Mouse (Mus musculus) ES-E14 (cell line): Measurements from ENCODE around the gene Ftcd. TPM values are rescaled to one million over a fixed set of nuclear protein-coding genes. Genes with fewer than 3 reads are reported as not detected.

Source experiments
- DNase-seq: peaks from one replicate; pipeline ENCODE4 v3.0.0-alpha.2; 2013; ENCODE audit warnings: low read depth, low spot score
- H3K27ac ChIP-seq: 2 replicates; pipeline ENCODE4 v1.5.1; 2012; ENCODE audit warnings: low read depth, mild to moderate bottlenecking, low read length, moderate library complexity, mixed read lengths; ENCODE audit not compliant: poor library complexity, insufficient read depth, severe bottlenecking
- H3K36me3 ChIP-seq: 2 replicates; pipeline ENCODE4 v1.6.1; 2012; ENCODE audit warnings: mild to moderate bottlenecking, low read length, moderate library complexity, mixed read lengths; ENCODE audit not compliant: control insufficient read depth, poor library complexity, insufficient read depth, severe bottlenecking
- H3K4me1 ChIP-seq, 2 experiments: fragments of 150-350 bp in 1 of 2; sonication (generic) in 1 of 2; 2 replicates each; pipeline ENCODE4 v1.6.1; 2012; ENCODE audit warnings: low read length in 2 of 2, mild to moderate bottlenecking in 1 of 2, mixed read lengths in 1 of 2; ENCODE audit not compliant: control insufficient read depth in 2 of 2, insufficient read depth in 2 of 2, poor library complexity in 1 of 2
- H3K4me3 ChIP-seq, 2 experiments: fragments of 150-350 bp in 1 of 2; sonication (generic) in 1 of 2; 2 replicates each; pipeline ENCODE4 v1.5.1; 2012; ENCODE audit warnings: low read length in 2 of 2, low read depth in 1 of 2, mild to moderate bottlenecking in 1 of 2, mixed read lengths in 1 of 2; ENCODE audit not compliant: insufficient read depth in 1 of 2, poor library complexity in 1 of 2, severe bottlenecking in 1 of 2
- H3K9ac ChIP-seq: 2 replicates; pipeline ENCODE4 v1.6.1; 2012; ENCODE audit warnings: low read depth, mild to moderate bottlenecking, low read length, mixed read lengths; ENCODE audit not compliant: poor library complexity, insufficient read depth, severe bottlenecking
- H3K9me3 ChIP-seq: fragments of 150-350 bp; sonication (generic); 2 replicates; pipeline ENCODE4 v1.6.1; 2012; ENCODE audit warnings: low read depth, mild to moderate bottlenecking, low read length; ENCODE audit not compliant: control insufficient read depth, insufficient read depth
- CHD2 ChIP-seq: IDR thresholded peaks from 2 replicates; pipeline ENCODE4 v1.6.1; 2014; ENCODE audit warnings: mild to moderate bottlenecking, low read depth, low read length, inconsistent platforms
- HCFC1 ChIP-seq: IDR thresholded peaks from 2 replicates; pipeline ENCODE4 v1.6.1; 2012; ENCODE audit warnings: low read length, inconsistent platforms, borderline replicate concordance; ENCODE audit not compliant: insufficient read depth
- MAFK ChIP-seq: IDR thresholded peaks from 2 replicates; pipeline ENCODE4 v1.6.1; 2014; ENCODE audit warnings: mild to moderate bottlenecking, low read depth, low read length, inconsistent platforms; ENCODE audit not compliant: insufficient read depth
- ZC3H11A ChIP-seq: IDR thresholded peaks from 2 replicates; pipeline ENCODE4 v1.6.1; 2012; ENCODE audit warnings: low read depth, mild to moderate bottlenecking, inconsistent platforms, low read length, borderline replicate concordance
- ZNF384 ChIP-seq: IDR thresholded peaks from 2 replicates; pipeline ENCODE4 v1.6.1; 2012; ENCODE audit warnings: low read depth, low read length, inconsistent platforms
- in situ Hi-C, 2 experiments: fragments of 600-800 bp; cut with MboI; formaldehyde crosslinking; loops; one replicate each; pipeline ENCODE4 v1.15.1; 2025; ENCODE audit warnings: low sequenced_read_pairs in 2 of 2, inconsistent platforms in 1 of 2; ENCODE audit not compliant: unreplicated experiment in 2 of 2
- total RNA-seq: library from RNA; depleted of rRNA; stranded (reverse); fragments of 300-350 nt; gene quantifications from 2 replicates; pipeline ENCODE4 v1.2.3, GENCODE M21; 2012

Gene Ftcd
- total RNA-seq, 1 experiment = not detected

DNA sequence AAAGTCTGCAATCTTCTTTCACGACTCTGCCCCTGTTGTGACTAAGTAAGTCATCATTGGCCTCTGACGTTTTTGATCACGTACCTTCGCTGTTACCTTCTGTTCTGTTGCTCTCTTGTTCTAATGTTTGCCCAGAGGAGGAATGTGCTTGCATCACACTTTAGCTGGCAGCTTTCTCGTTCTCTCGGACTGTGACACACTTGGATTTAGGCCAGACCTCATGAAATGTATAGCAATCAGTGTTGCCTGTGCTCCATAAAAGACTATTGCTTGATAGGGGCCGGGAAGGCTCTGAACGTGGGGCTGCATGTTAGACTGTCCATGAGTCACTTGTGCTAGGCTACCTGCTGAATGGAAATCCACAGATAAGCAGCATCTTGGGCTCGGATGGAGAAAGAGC, 37.8 kb upstream of the Ftcd start:
- TF ChIP-seq MAFK = no peak
- TF ChIP-seq ZNF384 = no peak
- TF ChIP-seq CHD2 = no peak
- in situ Hi-C loops = no loop called here
- Histone ChIP-seq H3K9ac (no peak overlapping the region), H3K27ac (no peak overlapping the region), H3K9me3 (no peaks in the 10 kb centered on the region), H3K36me3 (peaks cover 82% of the 10 kb centered on the region), H3K4me3 (no peak overlapping the region), H3K4me1 (no peaks in the 10 kb centered on the region)
- no peak for DNase-seq

DNA sequence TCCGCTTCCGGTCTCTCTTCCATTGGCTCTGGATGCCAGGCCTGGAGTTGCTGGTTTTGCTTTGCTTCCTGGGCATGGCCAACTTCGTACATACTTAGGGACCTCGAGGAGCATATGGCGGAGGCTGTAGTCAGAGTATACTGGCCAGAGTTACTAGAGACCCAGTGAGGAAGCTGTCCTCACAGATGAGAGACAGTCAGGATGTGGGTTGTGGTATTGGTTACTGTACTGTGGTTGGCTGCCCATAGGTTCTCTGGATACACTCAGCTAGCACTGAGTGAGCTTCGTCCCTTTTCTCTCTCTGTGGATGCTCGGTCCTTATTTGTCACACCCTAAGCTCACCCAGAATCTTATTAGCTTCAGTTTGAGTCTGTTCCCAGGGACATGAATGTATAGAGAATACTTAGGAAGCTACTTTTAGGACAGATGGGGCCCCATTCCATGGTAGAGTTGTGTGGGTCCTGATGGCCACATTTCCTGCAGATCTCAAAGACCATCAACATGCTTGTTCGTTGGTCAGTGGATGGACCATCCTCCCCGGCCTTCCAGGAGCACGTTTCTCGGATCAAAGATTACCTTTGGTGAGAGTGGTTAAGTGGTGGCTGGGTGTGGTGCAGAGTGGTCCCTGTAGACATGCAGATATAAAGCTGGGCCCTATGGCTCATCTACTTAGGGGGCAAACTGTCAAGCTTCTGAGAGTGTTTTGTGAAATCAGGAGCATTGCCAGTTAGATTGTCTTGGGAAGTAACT, 33.9 kb upstream of the Ftcd start:
- no peak overlapping the region for H3K9ac ChIP-seq
- H3K4me1 ChIP-seq = no peaks in the 10 kb centered on the region
- H3K4me3 ChIP-seq = no peak overlapping the region
- no peaks in the 10 kb centered on the region for H3K9me3 ChIP-seq
- in situ Hi-C loops = no loop called here
- DNase-seq = no peak
- H3K36me3 ChIP-seq = peaks cover 90% of the 10 kb centered on the region
- H3K27ac ChIP-seq = no peak overlapping the region
- no peak for TF ChIP-seq HCFC1
- no peak for TF ChIP-seq CHD2
- TF ChIP-seq ZNF384 = no peak
- no peak for TF ChIP-seq ZC3H11A

DNA sequence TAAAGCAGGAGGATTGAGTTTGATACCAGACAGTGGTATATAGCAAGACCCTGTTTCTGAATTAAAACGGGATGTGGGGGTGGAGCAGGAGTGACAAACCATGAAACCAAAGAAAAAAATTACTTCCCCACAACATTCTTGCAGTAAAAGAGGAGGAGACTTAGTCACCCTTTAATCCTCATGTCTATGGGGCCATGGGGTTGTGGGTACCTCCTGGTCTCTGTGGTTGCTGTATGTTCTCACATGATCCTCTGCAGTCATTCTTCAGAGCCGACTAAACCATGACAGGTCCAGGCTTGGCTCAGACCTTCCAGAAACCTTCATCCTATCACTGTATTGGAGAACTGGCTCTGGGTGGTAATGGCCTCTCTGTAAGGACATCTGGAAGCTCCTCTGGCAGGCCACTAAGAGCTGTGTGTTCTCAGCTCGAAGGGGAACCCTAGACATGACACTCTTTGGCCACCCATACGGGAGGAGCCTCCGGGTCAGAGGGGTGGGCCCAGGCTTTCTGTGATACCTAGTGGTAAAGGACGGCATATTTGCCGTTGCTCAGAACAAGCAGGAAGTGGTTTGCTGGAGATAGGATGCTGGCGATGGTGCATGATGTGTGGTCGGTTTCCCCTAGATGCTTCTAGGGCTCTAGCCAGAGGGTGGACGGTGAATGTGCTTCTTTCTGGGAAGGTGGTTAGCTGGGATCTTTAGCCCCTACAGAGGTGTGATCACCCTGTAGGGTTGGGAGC, 32.6 kb upstream of the Ftcd start:
- DNase-seq = no peak
- Histone ChIP-seq H3K36me3 (peaks cover 90% of the 10 kb centered on the region), H3K9me3 (no peaks in the 10 kb centered on the region), H3K27ac (no peak overlapping the region), H3K4me3 (no peak overlapping the region), H3K9ac (no peak overlapping the region), H3K4me1 (no peaks in the 10 kb centered on the region)
- in situ Hi-C loops = no loop called here
- TF ChIP-seq ZNF384 (no peak), ZC3H11A (no peak), MAFK (no peak), HCFC1 (no peak), CHD2 (no peak)

DNA sequence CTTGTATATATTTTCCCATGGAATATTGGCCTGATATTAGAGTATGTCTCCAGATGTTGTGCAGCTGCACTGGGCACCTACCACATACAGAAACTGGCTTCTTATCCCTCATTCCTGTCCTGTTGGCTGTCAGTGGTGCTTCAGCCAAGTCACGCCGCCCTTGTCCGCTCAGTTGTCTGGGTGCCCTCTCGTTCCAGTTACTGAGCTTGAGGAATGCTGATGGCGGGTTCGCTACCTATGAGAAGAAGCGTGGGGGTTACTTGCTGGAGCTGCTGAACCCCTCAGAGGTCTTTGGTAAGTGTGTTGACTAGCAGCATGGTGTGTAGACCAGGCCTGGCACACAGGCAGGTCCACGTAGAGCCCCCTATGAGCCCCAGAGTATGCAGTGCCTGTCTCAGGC, 28.9 kb upstream of the Ftcd start:
- no peak overlapping the region for H3K4me3 ChIP-seq
- in situ Hi-C loops = no loop called here
- TF ChIP-seq ZC3H11A = no peak
- no peak for TF ChIP-seq ZNF384
- no peak for TF ChIP-seq HCFC1
- no peak for TF ChIP-seq MAFK
- TF ChIP-seq CHD2 = no peak
- no peaks in the 10 kb centered on the region for H3K4me1 ChIP-seq
- no peaks in the 10 kb centered on the region for H3K9me3 ChIP-seq
- H3K36me3 ChIP-seq = peaks cover 86% of the 10 kb centered on the region
- no peak for DNase-seq
- no peak overlapping the region for H3K9ac ChIP-seq
- no peak overlapping the region for H3K27ac ChIP-seq
